Mouse (Mus musculus) megakaryocyte, embryonic 14.5 days (primary cell): ENCODE data around the gene Rgs13.

Experiments used
- FLI1 ChIP-seq: IDR thresholded peaks from 2 replicates; pipeline ENCODE4 v1.6.1; 2012; ENCODE audit warnings: low read length, inconsistent platforms, mixed read lengths
- GATA1 ChIP-seq: IDR thresholded peaks from 3 replicates; pipeline ENCODE4 v1.6.1; 2012; ENCODE audit warnings: mixed read lengths, low read length, inconsistent platforms, borderline replicate concordance

- no peak for TF ChIP-seq GATA1
- TF ChIP-seq FLI1 = no peak
Observed at GRCm38 (mm10) chr1:144206281-144207061, 29.3 kb upstream of the Rgs13 start.
